Mouse (Mus musculus) adrenal gland, adult (tissue): ENCODE data around the gene Mpped2.

Source experiments
- DNase-seq, 2 experiments: peaks; one replicate each; pipeline ENCODE4 v3.0.0; 2022 to 2023; ENCODE audit warnings: low spot score in 1 of 2; ENCODE audit not compliant: inconsistent age in 2 of 2

Mpped2 gene

GRCm38 (mm10) chr2:106695734-106696022 lies 2.6 kb downstream of the Mpped2 start:
- peak; percentile 34 to 83 for DNase-seq

DNA sequence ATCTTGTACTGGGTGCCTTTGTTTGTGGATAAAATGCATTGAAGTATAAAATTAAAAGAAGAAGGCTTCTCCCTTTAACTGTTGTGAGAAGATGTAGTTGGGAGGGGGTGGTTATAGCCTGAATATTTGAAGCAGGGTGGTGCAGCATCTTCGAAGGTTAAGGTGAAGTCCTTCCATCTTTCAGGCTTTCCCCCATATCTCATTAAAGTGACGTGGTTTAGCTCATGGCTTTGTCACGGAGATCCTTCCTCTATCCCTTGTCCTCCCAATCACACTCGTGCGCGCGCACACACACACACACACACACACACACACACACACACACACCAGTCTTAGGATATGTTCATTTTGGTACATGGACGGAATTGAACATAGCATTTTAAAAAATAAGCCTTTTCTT lies 3.3 kb downstream of the Mpped2 start:
- no peak for DNase-seq

DNA sequence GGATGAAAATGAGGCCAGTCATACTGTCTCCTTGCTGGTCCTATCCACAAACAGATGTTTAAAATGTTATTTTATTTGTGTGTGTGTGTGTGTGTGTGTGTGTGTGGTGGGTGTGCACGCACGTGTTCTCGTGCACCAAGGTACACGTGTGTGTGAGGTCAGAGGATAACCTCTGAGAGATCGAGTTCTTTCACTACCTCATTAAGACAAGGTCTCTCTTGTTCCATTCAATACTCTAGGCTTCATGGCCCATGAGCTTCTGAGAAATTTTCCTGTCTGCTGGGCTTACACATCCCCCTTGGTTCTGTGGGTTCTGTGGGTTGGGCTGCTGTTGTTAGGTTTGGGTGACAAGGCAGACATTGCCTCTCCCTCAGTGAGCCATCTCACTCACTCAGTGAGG lies 12.6 kb downstream of the Mpped2 start:
- no peak for DNase-seq

GRCm38 (mm10) chr2:106707136-106707535 lies 14.1 kb downstream of the Mpped2 start:
- no peak for DNase-seq

GRCm38 (mm10) chr2:106710862-106711477 lies 17.9 kb downstream of the Mpped2 start:
- no peak for DNase-seq

GRCm38 (mm10) chr2:106711506-106711905 lies 18.4 kb downstream of the Mpped2 start:
- DNase-seq: no peak

GRCm38 (mm10) chr2:106713151-106713550 lies 20.1 kb downstream of the Mpped2 start:
- peak; percentile 45 to 81 for DNase-seq

GRCm38 (mm10) chr2:106715674-106716364 lies 22.8 kb downstream of the Mpped2 start:
- DNase-seq: peak in 1 of 2 experiments; percentile 58

DNA sequence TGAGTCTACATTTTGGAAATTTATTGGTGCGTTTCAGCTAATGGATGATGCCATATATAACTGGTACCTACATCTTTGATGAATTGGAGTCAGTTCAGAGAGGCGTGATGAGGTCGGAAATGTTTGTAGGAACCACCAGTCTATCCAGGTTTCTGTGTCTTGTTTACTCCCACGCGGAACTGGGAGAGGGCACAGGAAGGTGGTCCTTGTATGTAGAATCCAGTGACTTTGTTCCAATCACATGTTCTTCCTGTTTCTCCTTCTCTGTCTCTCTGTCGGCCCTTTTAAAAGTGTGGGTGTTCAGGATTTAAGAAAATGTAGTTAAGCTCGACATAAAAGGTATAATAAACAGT lies 23.3 kb downstream of the Mpped2 start:
- DNase-seq: no peak

DNA sequence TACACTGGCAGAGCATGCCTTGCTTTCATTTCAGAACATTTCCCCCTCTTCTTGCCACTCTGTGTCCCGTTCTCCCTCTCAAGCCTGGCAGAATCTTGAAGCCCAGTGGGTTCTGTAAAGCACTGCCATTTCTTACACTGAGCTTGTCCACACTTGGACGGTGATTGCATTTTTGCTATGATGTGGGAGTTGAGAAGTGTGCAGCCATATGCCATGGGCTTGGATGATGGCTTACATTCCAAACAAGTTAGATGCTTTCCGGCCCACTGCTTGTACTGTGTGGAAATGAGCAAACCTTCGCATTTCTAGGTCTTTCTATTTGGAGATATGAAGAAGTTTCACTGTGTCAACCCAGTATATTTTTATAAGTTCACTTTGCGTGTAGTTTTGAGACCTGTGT lies 25.8 kb downstream of the Mpped2 start:
- no peak for DNase-seq

DNA sequence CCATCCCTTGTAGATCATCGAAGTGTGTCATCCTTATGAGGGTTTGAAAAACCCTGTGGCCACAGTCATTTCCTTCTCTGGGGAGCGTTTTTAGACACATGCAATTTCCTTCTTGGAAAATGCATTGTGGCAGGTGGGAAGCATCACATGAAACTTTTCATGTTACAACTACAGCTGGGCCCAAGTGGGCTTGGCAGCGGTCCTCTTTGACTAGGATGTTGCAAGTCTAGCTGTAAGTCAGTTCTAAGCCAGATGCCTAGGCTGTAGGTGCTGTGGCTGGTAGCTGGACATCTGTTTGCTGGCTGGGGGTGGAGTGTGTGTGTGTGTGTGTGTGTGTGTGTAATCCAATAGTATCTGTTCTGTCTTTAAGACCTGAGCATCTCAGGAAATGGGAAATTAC lies 26.4 kb downstream of the Mpped2 start:
- DNase-seq: no peak

DNA sequence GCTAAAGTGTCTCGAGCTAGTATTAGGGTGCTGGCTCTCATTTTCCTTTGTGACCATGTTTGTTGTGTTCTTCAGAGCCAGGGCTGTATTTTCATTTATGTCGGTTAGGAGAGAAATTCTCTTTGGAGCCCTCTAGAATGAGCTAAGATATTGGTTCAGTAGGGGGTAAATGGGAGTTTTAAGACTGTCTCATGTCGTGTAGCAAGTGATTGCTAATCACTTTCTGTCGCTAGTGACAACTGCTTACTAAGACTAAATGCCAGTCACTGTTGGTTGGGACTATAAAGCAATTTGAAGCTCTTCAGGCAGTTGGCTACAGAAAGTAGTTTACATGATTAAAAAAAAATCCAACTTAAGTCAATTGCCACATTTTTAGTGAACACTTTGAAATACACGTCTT lies 27.6 kb downstream of the Mpped2 start:
- DNase-seq: no peak

DNA sequence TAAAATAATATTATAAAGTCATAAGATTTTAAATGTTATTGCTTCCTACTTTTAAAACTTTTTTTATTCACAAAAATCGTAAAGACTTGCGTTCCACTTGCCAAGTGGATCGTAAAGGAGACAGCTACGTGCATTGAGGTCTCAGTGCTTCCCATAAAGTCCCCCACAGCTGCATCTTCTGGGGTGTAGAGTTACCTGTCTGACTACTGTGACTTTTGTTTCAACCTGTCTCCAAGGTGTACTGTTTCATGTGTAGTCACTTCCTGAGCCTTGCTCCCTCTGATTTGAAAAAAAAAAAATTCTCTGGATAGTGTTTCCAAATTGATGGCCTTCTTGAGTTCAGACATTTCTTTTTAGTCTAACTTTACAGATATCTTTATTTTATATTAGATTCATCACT lies 29.0 kb downstream of the Mpped2 start:
- DNase-seq: no peak

- DNase-seq: peak in 1 of 2 experiments; percentile 47
Observed at GRCm38 (mm10) chr2:106729951-106730564, 37.0 kb downstream of the Mpped2 start.

DNA sequence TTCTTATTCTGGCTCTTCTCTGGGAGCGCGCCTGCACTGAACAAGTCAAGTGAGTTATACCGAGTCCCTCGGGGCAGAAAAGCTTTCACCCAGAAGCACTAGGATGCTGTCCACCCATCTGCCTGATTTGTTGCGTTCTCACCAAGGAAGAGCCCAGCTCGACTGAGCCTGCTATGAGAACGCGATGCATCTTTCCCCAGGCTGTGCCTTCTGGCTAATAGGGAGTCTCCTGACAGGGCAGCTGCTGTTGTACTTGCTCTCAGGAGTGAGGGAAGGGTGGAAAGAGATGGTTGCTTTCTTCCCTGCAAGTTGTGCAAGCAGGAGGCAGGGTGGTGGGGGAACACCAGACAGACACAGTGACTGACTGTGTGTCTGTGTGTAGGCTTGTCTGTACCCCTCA lies 37.5 kb downstream of the Mpped2 start:
- DNase-seq: no peak

GRCm38 (mm10) chr2:106731478-106731877 lies 38.4 kb downstream of the Mpped2 start:
- DNase-seq: peak; percentile 64 to 83

DNA sequence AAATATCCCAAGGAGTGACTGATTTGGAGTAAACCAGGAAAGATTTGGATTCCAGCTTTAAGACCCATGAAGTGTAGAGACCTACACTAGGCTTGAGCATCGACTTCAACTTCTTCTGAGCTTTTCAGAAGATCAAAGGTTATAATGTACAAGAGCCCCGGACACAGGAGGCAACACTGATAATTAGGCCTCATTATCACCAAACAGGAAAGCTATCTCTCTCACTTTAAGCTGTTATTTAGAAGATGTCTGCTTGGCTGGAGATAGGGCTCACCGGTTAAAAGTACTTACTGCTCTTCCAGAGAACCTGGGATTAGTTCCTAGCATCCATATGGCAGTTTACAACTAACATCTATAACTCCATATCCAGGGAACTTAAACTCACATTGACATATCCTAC lies 39.1 kb downstream of the Mpped2 start:
- no peak for DNase-seq

DNA sequence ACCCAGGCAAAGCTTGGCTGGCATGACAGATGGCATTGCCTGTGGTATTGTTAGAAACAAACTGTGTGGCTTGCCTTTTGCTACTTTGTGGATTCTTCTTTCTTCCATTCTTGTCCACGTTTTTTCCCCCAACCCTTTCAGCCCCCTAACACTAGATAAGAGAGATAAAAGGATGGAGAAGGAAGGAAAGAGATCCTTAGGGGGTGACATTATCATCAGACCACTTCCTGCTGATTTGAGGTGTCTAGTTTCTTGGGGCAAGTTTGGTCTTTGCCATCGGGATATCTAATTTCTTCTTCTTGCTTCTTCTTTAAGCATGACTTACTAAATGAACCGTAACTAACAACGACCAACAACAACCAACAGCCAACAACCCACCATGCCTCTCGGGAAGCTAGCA lies 40.3 kb downstream of the Mpped2 start:
- DNase-seq: no peak

DNA sequence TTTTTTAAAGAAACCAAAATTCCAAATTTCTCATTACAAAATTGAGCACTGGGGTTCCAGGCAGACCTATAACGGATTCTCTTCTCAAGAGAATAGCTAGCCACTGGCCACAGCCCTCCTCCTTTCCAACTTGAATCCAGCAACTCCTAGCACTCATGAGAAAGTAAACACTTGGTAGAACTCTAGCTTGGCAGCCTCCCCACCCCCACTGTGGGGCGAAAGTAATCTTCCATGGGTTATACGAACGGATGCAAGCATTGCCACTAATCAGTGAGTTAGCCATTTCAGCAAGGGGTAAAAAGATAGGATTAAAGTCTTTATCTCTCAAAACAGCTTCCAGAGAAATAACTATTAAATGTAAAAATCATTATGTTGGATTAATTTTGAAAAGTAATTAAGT lies 40.9 kb downstream of the Mpped2 start:
- DNase-seq: no peak

DNA sequence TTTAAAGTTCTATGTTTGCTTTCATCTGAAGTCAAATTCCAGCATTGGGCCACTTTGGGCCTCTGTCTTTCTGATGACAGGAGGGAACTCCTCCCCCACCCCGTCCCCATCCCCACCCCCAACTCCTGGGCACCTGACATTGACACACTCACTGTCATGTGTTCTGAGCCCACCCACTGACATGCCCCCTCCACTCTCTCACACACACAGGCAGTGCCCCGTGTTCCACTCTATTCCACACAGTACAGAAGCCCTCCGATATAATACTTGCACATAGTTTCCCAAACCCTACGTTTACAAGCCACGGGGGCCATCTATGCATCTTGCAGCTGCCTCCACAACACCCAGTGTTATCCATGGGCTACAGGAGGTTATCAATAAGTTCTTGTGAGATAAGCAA lies 42.1 kb downstream of the Mpped2 start:
- DNase-seq: no peak

DNA sequence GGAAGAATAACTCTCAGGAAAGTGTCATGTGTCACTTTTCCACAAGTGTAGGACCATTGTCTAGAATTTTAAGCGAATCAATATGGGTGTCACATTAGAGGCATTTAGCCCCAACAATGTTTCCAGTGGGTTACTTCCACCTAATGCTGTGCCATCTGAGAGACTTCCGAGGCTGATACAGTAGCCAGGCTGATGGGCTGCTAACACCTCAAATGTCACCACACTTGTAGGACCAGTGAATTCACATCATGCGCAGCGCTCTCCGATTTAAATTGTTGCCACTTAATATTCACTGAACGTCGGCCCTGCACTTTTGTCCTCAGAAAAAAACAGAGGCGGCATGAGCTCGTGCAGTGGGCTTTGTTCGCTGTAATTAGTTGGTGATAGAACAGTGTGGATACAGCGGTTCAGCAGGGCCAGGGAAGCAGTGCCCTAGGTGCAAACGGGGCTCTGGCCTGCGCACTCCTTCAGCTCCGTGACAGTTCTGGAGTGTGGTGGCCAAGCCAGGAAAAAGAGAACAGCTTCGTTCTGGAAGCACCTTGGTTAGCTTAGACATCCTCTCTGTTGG lies 42.8 kb downstream of the Mpped2 start:
- DNase-seq: no peak

GRCm38 (mm10) chr2:106738951-106739350 lies 45.9 kb downstream of the Mpped2 start:
- DNase-seq: no peak
